Mouse (Mus musculus) retina, embryonic 14.5 days (tissue): Measurements from ENCODE around the gene Mettl16.
A peak's percentile ranks its signal among the peaks of the same experiment; 100 is the strongest.

ENCODE experiments used
- DNase-seq: peaks from one replicate; pipeline ENCODE4 v3.0.0-alpha.2; 2015; ENCODE audit warnings: low spot score

The Mettl16 gene

GRCm38 (mm10) chr11:74831606-74832451, 61.2 kb downstream of the Mettl16 start:
- DNase-seq = peak; percentile 98

DNA sequence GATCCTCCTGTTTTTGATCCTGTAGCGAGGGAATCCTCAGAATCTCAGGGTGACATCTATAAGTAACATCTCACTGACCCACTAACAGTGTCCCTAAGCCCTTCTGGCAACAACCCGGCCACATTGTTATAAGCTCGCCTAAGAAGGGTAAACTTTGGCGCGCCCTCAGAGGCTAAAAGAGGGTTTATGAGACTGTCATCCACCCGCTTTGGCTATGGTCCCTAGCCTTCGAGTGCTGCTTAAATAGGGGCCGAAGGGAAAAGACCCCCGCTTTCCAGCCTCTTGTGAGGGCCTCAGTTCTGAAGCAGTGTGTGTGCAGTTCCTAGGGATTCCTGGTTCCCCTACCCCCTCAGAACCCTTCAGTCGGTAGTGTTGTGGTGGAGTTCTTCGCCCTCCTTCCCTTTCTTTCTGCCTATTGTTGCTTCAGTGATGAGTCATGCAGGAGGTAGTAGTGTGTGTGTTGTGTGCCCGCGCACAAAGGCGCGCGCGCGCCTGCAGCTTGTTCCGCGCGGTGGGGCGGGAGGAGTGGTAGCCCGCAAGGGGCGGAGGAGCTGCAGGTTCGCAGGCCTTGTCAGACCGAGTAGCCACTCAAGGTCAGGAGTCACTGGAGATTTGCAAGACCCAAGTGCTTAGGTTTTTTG, 62.0 kb downstream of the Mettl16 start:
- DNase-seq = peak; percentile 61

DNA sequence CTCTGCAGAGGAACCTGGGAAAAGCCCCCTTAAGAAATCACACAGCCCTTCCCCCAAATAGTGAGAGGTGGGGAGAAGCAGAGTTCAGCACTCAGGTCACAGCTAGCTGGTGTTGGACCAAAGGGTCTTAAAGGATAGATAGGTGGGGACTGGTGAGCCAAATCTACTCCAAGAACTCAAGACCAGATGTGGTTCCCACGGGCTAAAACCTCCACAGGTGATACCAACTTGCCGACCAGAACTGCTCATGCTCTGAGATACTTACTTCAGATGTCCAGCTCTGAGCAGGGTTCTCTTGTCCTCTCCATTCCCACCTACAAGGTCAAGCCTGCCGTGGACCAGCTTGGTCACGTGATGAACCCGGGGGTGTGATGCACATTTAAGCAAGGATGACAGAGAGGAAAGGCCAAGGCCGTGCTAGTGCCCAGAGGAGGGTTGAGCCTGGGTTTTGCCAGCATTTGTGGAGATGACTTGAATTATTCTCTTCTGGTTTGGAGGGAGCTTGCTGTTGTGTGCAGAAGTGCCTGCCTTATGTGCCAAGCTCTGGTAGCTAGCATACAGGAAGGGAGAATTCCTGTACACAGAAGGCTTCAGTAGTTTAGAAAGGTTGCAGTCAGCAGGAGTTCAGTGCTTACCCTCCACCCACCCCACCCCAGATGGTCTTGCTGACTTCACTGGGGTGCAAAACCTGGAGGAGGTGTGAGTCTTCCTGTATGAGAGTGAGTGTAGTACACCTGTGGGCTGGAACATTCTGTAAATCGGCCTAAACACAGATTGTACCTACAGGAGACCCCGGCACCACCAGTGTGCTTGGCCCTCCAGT, 63.1 kb downstream of the Mettl16 start:
- DNase-seq = no peak

DNA sequence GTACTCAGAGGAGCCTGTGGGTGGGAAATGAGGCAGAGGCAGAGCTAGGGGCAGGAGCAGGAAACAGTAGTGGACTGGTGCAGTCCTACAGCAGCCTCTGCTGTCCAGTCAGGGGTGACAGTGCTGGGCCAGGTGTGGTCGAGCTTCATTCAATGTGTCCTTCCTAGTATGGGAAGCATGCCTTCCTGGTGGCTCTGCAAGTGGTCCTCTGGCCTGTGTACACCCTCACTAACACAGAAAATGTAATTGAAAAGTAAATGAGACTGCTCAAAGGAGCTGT, 63.7 kb downstream of the Mettl16 start:
- DNase-seq = no peak

DNA sequence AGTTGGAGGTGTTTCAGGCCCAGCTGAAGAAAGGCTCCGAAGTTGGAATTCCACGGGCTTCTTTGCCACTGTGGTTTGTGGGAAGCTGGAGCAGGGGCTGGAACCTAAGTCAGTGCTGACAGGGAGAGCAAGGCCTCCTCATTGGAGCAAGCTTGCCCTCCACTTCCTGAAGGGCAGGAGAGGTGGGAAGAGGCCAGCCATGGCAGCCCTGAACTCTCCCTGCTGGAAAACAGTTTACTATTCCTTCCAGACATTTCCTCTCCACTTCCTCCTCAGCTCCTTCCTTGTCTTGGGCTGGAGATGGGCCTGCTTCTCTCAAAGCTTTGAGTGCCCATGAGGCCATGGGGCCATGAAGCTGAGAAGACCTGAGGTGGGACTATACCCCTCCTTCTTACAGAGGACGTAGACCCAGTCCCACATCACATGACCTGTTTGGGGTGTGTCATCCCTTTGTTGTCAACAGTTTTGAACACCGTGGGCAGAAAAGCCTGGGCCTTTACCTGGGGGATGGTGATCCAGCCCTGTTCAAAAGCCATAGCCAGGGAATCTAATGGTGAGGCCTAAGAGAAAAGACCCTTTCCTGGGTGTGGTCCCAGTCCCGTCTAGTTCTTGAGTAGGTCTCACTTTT, 64.1 kb downstream of the Mettl16 start:
- DNase-seq = no peak

DNA sequence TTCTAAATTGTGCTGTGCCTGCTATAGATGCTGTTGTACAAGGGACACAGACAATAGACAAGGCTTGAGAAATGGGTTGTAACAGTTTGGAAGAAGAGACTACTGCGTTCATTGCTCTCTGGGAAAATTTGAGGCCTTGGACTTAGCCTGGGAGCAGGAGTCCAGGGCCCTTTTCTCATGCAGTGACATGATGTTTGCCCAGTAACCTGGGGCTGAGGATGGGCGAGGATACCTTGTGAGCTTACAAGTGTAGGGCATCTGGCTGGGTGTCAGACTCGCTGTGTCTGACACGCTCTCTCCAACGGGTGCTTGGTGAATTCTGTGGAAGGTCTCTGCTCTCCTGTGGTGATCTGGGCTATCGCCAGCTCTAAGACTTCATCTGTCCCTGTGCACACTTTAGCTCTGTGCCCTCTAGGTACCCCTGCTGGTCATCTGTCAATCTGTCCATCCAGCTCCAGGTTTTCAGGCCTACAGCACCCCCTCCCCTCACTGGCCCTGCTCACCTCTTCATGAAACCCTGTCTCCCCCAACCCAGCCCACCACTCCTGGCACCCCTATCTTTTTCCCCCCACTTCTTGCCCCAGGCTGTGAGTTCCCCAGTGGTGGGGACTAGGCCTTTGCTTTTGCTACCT, 65.1 kb downstream of the Mettl16 start:
- DNase-seq = no peak

DNA sequence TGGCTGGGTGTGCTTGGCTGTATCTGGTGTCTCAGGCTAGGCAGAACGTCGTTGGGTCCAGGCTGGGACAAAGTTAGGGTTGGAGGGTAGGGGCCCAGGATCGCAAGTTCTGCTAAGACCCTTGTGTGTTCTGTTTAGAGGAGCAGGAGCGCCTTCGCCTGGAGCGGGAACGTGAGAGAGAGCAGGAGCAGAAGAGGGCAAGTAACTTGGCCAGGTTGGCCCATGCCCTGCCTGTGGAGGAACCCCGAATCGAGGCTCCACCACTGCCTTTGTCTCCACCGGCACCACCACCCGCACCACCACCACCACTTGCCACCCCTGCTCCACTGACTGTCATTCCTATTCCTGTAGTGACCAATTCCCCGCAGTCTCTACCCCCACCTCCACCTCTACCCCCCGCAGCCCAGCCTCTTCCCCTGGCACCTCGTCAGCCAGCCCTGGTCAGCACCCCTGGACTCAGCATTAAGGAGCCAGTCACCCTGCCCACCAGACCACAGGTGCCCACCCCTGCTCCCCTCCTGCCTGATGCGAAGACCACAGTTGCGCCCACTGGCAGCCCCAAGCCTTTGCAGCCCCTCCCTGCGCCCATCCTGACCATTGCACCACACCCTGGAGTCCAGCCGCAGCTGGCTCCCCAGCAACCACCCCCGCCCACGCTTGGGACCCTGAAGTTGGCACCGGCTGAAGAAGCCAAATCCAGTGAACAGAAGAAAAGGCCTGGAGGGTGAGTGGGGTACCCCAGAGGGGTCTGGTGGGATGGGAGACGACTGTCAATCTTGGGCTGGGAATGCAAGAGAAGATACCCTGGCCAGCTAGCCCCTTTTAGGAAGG, 65.8 kb downstream of the Mettl16 start:
- no peak for DNase-seq

DNA sequence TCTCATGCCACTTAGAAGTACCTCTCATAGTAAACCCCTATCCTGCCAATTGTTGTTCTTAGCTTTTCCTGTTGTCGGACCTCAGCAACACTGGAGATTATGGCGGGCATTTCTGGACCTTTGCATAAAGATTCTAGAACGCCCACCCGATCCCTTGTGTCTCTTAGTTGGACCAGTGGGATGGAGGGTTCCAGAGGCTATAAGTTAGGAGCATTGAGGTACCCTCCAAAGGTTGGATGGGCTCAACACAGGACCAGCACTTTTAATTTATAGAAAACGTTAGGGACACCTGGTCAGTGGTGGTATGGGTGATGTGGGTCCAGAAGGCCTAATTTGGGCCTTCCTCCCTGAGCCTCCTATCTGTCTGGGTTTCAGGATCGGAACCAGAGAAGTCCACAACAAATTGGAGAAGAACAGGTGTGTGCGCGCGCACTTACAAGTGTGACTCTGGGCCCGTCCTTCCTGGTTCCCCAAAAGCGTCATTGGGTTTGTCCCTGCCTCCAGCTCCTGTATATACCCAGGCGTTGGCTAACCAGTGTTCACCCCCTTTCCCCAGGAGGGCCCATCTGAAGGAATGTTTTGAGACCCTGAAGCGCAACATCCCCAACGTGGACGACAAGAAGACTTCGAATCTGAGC, 66.5 kb downstream of the Mettl16 start:
- no peak for DNase-seq

DNA sequence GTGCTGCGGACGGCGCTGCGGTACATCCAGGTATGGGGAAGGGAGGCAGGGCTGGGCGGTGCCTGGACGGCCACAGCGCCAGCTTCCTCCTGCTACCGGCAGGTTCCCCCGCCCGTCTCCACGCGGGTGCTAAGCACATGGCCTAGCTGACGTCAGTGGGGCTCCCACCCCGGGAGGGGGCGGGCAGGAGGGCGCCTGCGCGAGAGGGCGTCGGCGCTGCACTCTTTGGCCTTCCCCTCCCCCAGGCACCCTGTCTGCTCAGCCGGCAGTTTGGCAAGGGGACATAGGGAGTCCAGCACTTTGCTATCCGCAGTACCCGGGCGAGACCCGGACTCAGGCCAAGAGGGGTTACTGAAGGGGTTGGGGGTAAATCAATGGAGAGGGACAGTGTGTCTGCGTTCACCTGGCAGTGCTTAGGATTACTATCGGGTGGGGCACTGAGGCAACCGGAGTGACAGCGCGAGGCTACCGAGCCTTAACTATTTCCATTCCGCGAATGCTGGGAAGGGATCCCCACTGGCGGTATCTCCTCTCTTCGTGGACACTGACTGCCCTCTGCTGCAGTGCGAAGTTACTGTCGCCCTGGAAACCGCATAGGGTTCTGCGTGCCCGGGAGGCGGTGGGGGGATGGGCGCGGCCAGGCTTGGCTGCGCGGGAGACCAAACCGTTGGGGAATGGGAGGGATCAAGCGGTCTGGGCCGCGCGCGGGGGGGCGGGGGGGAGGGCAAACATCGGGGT, 67.2 kb downstream of the Mettl16 start:
- DNase-seq = peak; percentile 85

DNA sequence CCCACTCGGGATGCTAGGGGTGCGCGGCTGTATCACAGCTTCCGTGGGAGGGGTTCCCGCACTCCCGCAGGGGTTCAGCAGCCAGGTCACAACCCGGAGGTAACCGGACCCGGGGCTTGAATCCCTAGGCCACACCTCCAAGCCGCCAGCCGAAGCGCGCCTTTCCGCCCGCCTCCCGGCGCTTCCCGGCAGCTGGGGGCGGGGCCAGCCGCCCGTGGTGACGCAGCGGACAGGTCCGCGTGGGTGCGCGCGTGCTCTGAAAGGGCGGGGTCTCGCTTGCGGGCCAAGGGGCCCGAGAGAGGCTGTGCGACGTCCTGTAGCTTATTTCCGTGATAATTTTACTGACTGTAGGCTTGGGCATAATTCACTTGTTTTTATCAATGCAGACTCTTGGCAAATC, 67.8 kb downstream of the Mettl16 start:
- DNase-seq = peak; percentile 91

- DNase-seq = peak; percentile 31
Measured at GRCm38 (mm10) chr11:74838971-74839370, 68.3 kb downstream of the Mettl16 start.

DNA sequence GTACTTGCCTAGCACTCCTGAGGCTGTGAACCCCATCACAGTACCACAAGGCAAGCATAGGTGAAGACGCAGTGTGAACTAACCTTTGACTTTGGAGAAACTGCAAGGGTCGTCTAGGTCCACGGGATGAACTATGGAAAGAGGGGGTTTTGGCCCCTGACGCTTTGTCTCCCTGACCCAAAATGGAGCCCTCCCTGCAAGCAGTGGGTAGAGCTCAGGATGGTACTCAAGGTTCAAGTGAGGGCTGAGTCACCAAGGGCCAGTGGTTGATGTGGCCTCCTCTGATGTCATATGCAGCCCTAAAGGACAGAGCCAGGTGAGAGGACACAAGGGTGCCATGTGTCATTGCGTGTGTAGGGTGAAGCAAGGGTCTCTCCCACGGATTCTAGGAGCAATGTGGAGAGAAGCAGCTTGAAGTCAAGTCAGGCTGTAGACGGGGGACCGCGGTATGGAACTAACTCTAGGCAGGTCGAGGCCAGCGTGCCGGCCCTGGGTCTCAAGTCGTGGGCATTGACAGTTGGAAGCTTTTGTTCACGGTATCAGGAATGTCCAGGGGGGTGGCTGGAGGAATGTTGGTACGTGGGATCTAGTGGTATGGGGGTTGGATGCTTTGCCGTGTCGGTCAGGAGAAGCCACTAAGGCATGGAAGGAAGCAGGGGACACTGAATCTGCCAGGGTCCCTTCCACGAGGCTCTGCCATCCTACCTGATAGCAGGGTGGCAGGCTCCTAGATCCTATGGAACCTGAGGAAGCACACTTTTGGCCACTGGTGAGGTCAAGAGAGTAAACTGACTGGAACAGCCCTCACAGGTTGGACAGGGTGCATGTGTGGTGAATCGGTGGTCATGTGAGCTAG, 69.5 kb downstream of the Mettl16 start:
- DNase-seq = no peak

GRCm38 (mm10) chr11:74840739-74841138, 70.1 kb downstream of the Mettl16 start:
- no peak for DNase-seq

DNA sequence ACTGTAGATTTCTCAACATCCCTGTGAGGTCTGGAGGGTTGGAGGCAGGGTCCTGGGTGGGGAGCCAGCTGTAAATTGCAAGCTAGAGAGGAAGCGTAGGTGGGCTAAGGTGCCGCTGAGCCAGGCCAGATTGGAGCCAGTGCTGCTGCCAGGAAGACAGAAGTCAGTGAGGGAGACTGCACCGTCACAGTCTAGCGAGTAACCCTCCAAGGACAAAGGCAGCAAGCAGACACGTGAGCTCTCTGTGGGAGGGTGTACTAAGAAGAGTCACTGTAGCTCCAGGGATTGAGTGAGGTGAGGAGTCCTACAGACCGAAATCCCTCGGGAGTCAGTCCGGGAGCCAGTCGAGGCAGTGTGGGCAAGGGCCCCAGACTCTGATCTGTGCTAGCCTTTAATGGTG, 70.7 kb downstream of the Mettl16 start:
- DNase-seq = no peak

- no peak for DNase-seq
Measured at GRCm38 (mm10) chr11:74842045-74842444, 71.4 kb downstream of the Mettl16 start.

GRCm38 (mm10) chr11:74842656-74843434, 72.2 kb downstream of the Mettl16 start:
- DNase-seq = no peak

DNA sequence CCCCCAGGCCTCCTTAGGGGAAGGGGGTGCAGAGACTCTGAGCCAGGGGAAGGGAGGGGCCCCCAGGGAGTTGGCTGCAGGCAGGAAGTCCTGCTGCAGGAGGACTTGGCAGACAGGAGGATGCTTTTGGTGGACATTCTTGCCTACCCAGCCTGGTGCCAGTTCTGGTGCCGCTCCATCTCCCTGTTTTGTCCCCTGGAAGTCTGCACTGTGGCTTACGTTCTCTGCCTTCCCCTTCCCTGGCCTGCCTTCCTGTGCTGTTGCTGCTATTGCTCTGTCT, 72.7 kb downstream of the Mettl16 start:
- DNase-seq = no peak

- no peak for DNase-seq
Measured at GRCm38 (mm10) chr11:74843761-74844160, 73.1 kb downstream of the Mettl16 start.
